Mouse (Mus musculus) frontal cortex, adult 2 months (tissue): ENCODE measurements around the gene Col19a1. TPM values are rescaled to one million over a fixed set of nuclear protein-coding genes. Genes with fewer than 3 reads are reported as not detected.
A peak's percentile ranks its signal among the peaks of the same experiment; 100 is the strongest.

Experiments
- DNase-seq, 2 experiments: peaks; one replicate each; pipeline ENCODE4 v3.0.0; 2022; ENCODE audit warnings: low spot score in 1 of 2; ENCODE audit errors: extremely low spot score in 1 of 2
- polyA plus RNA-seq: library from polyadenylated mRNA; depleted of rRNA; stranded (reverse); fragments of >200 nt; gene quantifications from 2 replicates; pipeline ENCODE4 v1.2.3, GENCODE M21; 2012

The Col19a1 gene
- polyA plus RNA-seq, 1 experiment = 6.7 TPM

GRCm38 (mm10) chr1:24470633-24471032 lies 116.6 kb downstream of the Col19a1 start:
- no peak for DNase-seq

GRCm38 (mm10) chr1:24461305-24461887 lies 125.9 kb downstream of the Col19a1 start:
- DNase-seq = no peak

GRCm38 (mm10) chr1:24458015-24458414 lies 129.3 kb downstream of the Col19a1 start:
- DNase-seq = peak in 1 of 2 experiments; percentile 22

GRCm38 (mm10) chr1:24452572-24453269 lies 134.6 kb downstream of the Col19a1 start:
- DNase-seq = no peak

GRCm38 (mm10) chr1:24452159-24452558 lies 135.1 kb downstream of the Col19a1 start:
- DNase-seq = peak in 1 of 2 experiments; percentile 30

GRCm38 (mm10) chr1:24437425-24437824 lies 149.8 kb downstream of the Col19a1 start:
- DNase-seq = no peak

GRCm38 (mm10) chr1:24428306-24428705 lies 159.0 kb downstream of the Col19a1 start:
- no peak for DNase-seq

GRCm38 (mm10) chr1:24378125-24378821 lies 209.0 kb downstream of the Col19a1 start:
- peak; percentile 30 to 76 for DNase-seq

GRCm38 (mm10) chr1:24374902-24375301 lies 212.4 kb downstream of the Col19a1 start:
- DNase-seq = peak in 1 of 2 experiments; percentile 39

- no peak for DNase-seq
Observed at GRCm38 (mm10) chr1:24373671-24374070, 213.6 kb downstream of the Col19a1 start.

- DNase-seq = no peak
Observed at GRCm38 (mm10) chr1:24372471-24373258, 214.6 kb downstream of the Col19a1 start.

- peak in 1 of 2 experiments; percentile 71 for DNase-seq
Observed at GRCm38 (mm10) chr1:24367570-24368517, 219.4 kb downstream of the Col19a1 start.

GRCm38 (mm10) chr1:24364775-24365174 lies 222.5 kb downstream of the Col19a1 start:
- DNase-seq = no peak

- peak in 1 of 2 experiments; percentile 32 for DNase-seq
Observed at GRCm38 (mm10) chr1:24361990-24362635, 225.2 kb downstream of the Col19a1 start.

- peak; percentile 25 to 61 for DNase-seq
Observed at GRCm38 (mm10) chr1:24349462-24350217, 237.6 kb downstream of the Col19a1 start.

GRCm38 (mm10) chr1:24347621-24348160 lies 239.6 kb downstream of the Col19a1 start:
- no peak for DNase-seq

- no peak for DNase-seq
Observed at GRCm38 (mm10) chr1:24337556-24338275, 249.6 kb downstream of the Col19a1 start.
